Mouse (Mus musculus) limb, embryonic 14.5 days (tissue): ENCODE data around the gene Myo15b. TPM values are rescaled to one million over a fixed set of nuclear protein-coding genes. Genes with fewer than 3 reads are reported as not detected.

ENCODE experiments used
- ATAC-seq: fragments of 200-750 bp; cut with Nextera tagmentation; 2 replicates; pipeline ENCODE4 v1.8.0; 2017; ENCODE audit warnings: low read depth, moderate number of reproducible peaks, moderate TSS enrichment; ENCODE audit not compliant: low FRiP score
- DNase-seq: peaks from one replicate; pipeline ENCODE4 v3.0.0-alpha.2; 2015; ENCODE audit warnings: low spot score
- H3K27ac ChIP-seq: fragments of 300-500 bp; sonication (generic); replicated peaks from 2 replicates; pipeline ENCODE4 v1.5.1; 2014; ENCODE audit warnings: low read depth, mild to moderate bottlenecking, low read length, moderate library complexity, mixed read lengths
- H3K27me3 ChIP-seq: fragments of 300-500 bp; sonication (generic); 2 replicates; pipeline ENCODE4 v1.6.1; 2014; ENCODE audit warnings: low read length, mixed read lengths; ENCODE audit not compliant: control insufficient read depth, insufficient read depth
- H3K36me3 ChIP-seq: fragments of 300-500 bp; sonication (generic); 2 replicates; pipeline ENCODE4 v1.6.1; 2014; ENCODE audit warnings: mild to moderate bottlenecking, low read length, moderate library complexity, mixed read lengths; ENCODE audit not compliant: control insufficient read depth, insufficient read depth
- H3K4me1 ChIP-seq: fragments of 300-500 bp; sonication (generic); 2 replicates; pipeline ENCODE4 v1.6.1; 2014; ENCODE audit warnings: antibody characterized with exemption, low read length, mixed read lengths; ENCODE audit not compliant: control insufficient read depth, insufficient read depth
- H3K4me2 ChIP-seq: fragments of 300-500 bp; sonication (generic); replicated peaks from 2 replicates; pipeline ENCODE4 v1.6.1; 2014; ENCODE audit warnings: low read depth, mild to moderate bottlenecking, low read length, moderate library complexity; ENCODE audit not compliant: severe bottlenecking
- H3K4me3 ChIP-seq: fragments of 300-500 bp; sonication (generic); replicated peaks from 2 replicates; pipeline ENCODE4 v1.5.1; 2014; ENCODE audit warnings: low read length
- H3K9ac ChIP-seq: fragments of 300-500 bp; sonication (generic); 2 replicates; pipeline ENCODE4 v1.6.1; 2014; ENCODE audit warnings: mild to moderate bottlenecking, low read depth, low read length, moderate library complexity; ENCODE audit not compliant: severe bottlenecking
- H3K9me3 ChIP-seq: fragments of 300-500 bp; sonication (generic); 2 replicates; pipeline ENCODE4 v1.6.1; 2016; ENCODE audit warnings: low read length; ENCODE audit not compliant: control insufficient read depth
- POLR2A ChIP-seq: fragments of 200-500 bp; IDR thresholded peaks from 2 replicates; pipeline ENCODE4 v1.8.0; 2012; ENCODE audit warnings: inconsistent platforms, mild to moderate bottlenecking, moderate library complexity, borderline replicate concordance; ENCODE audit not compliant: insufficient read depth, insufficient read length; ENCODE audit errors: extremely low read depth
- WGBS: fragments of 180-500 bp; shearing (Covaris S2); extraction: QIAGEN DNeasy Blood & Tissue Kit; methylation state at CpG from one replicate; pipeline ENCODE4 v1.1.7; 2014; 5-methylcytosine and 5-hydroxymethylcytosine counted together
- polyA plus RNA-seq, 2 experiments: library from polyadenylated mRNA; depleted of rRNA in 1 of 2; stranded (reverse) in 1 of 2; unstranded in 1 of 2; fragments of >200 nt; fragmentation: Nextera tagmentation in 1 of 2; extraction: Ambion mirVana in 1 of 2; gene quantifications; 2 replicates each; pipeline versions ENCODE4 v1.2.1 to v1.2.3; 2012 to 2014

The Myo15b gene
- polyA plus RNA-seq, 2 experiments: 0.55 to 0.56 TPM

GRCm38 (mm10) chr11:115899486-115900266 is 41.5 kb downstream of the Myo15b start, which contains the start of gene Smim5:
Smim5 (plus strand) TSS chr11:115899966.
- peak within 1 kb of the TSS; percentile 33 for H3K27ac ChIP-seq
- no peaks in the 10 kb centered on the region for H3K9me3 ChIP-seq
- 30% methylated on average over 16 of the region's 16 CpGs for WGBS
- H3K4me1 ChIP-seq: peaks cover 12% of the 10 kb centered on the region; the same call in 1 of the 2 replicates
- DNase-seq (peak; percentile 75), ATAC-seq (peak; percentile 64)
- H3K4me2 ChIP-seq: no peak within 1 kb of the TSS
- no peaks in the 10 kb centered on the region for H3K27me3 ChIP-seq
- H3K9ac ChIP-seq: peak within 1 kb of the TSS; percentile 36
- peaks cover 19% of the 10 kb centered on the region for H3K36me3 ChIP-seq
- TF ChIP-seq POLR2A: no peak
- peak within 1 kb of the TSS; percentile 12; the same call in 1 of the 2 replicates for H3K4me3 ChIP-seq

GRCm38 (mm10) chr11:115900561-115901337 is 42.5 kb downstream of the Myo15b start:
- Histone ChIP-seq H3K36me3 (peaks cover 10% of the 10 kb centered on the region), H3K4me3 (peak overlapping the region; percentile 12; the same call in 1 of the 2 replicates), H3K27me3 (no peaks in the 10 kb centered on the region), H3K4me2 (no peak overlapping the region), H3K27ac (no peak overlapping the region), H3K9me3 (no peaks in the 10 kb centered on the region), H3K4me1 (peaks cover 12% of the 10 kb centered on the region; the same call in 1 of the 2 replicates), H3K9ac (peak overlapping the region; percentile 36; the same call in 1 of the 2 replicates)
- no peak for TF ChIP-seq POLR2A
- ATAC-seq (no peak), DNase-seq (no peak)
- WGBS: 68% methylated on average over 8 of the region's 8 CpGs

GRCm38 (mm10) chr11:115901338-115902161 is 43.3 kb downstream of the Myo15b start:
- DNase-seq (no peak), ATAC-seq (no peak)
- WGBS: 85% methylated on average over 9 of the region's 9 CpGs
- no peak overlapping the region for H3K4me3 ChIP-seq
- no peak overlapping the region for H3K9ac ChIP-seq
- peaks cover 10% of the 10 kb centered on the region; the same call in 1 of the 2 replicates for H3K36me3 ChIP-seq
- H3K9me3 ChIP-seq: no peaks in the 10 kb centered on the region
- no peaks in the 10 kb centered on the region for H3K27me3 ChIP-seq
- TF ChIP-seq POLR2A: no peak
- peaks cover 12% of the 10 kb centered on the region; the same call in 1 of the 2 replicates for H3K4me1 ChIP-seq
- H3K4me2 ChIP-seq: no peak overlapping the region
- no peak overlapping the region for H3K27ac ChIP-seq

GRCm38 (mm10) chr11:115902177-115902576 is 44.0 kb downstream of the Myo15b start:
- 0 out of 2 replicates have a peak, but pooled peaks have one; percentile 17 for ATAC-seq

More at GRCm38 (mm10) chr11:115902177-115902576, 44.0 kb downstream of the Myo15b start:
- Histone ChIP-seq H3K9me3 (no peaks in the 10 kb centered on the region), H3K36me3 (peaks cover 6% of the 10 kb centered on the region; the same call in 1 of the 2 replicates), H3K27ac (0 out of 2 replicates have a peak overlapping the region, but pooled peaks have one; percentile 38), H3K4me3 (no peak overlapping the region), H3K27me3 (no peaks in the 10 kb centered on the region), H3K9ac (no peak overlapping the region), H3K4me1 (peaks cover 12% of the 10 kb centered on the region; the same call in 1 of the 2 replicates), H3K4me2 (no peak overlapping the region)
- no peak for TF ChIP-seq POLR2A
- DNase-seq: no peak
- 76% methylated on average over 5 of the region's 5 CpGs for WGBS
